Mouse (Mus musculus) intestine, postnatal 0 days (tissue): ENCODE results near the gene Il6st. TPM values are rescaled to one million over a fixed set of nuclear protein-coding genes. Genes with fewer than 3 reads are reported as not detected.
A peak's percentile ranks its signal among the peaks of the same experiment; 100 is the strongest.

Experiments used
- ATAC-seq: fragments of 200-750 bp; cut with Nextera tagmentation; 2 replicates; pipeline ENCODE4 v1.8.0; 2017; ENCODE audit warnings: mild to moderate bottlenecking, moderate TSS enrichment, moderate library complexity
- H3K27ac ChIP-seq: fragments of 300-500 bp; sonication (generic); 2 replicates; pipeline ENCODE4 v1.5.1; 2014; ENCODE audit warnings: mild to moderate bottlenecking, low read depth, low read length, moderate library complexity
- H3K27me3 ChIP-seq: fragments of 300-500 bp; sonication (generic); replicated peaks from 2 replicates; pipeline ENCODE4 v1.6.1; 2014; ENCODE audit warnings: low read length, mixed read lengths; ENCODE audit not compliant: control insufficient read depth, insufficient read depth
- H3K36me3 ChIP-seq: fragments of 300-500 bp; sonication (generic); 2 replicates; pipeline ENCODE4 v1.6.1; 2014; ENCODE audit warnings: mild to moderate bottlenecking, moderate library complexity; ENCODE audit not compliant: control insufficient read depth, insufficient read depth
- H3K4me1 ChIP-seq: fragments of 300-500 bp; sonication (generic); replicated peaks from 2 replicates; pipeline ENCODE4 v1.6.1; 2014; ENCODE audit warnings: antibody characterized with exemption, low read length, mixed read lengths; ENCODE audit not compliant: control insufficient read depth, insufficient read depth
- H3K4me2 ChIP-seq: fragments of 300-500 bp; sonication (generic); replicated peaks from 2 replicates; pipeline ENCODE4 v1.6.1; 2014; ENCODE audit warnings: low read depth, mild to moderate bottlenecking, moderate library complexity
- H3K4me3 ChIP-seq: fragments of 300-500 bp; sonication (generic); 2 replicates; pipeline ENCODE4 v1.5.1; 2014; ENCODE audit warnings: low read depth, low read length
- H3K9ac ChIP-seq: fragments of 300-500 bp; sonication (generic); 2 replicates; pipeline ENCODE4 v1.6.1; 2014; ENCODE audit warnings: mild to moderate bottlenecking, low read depth, low read length
- H3K9me3 ChIP-seq: fragments of 300-500 bp; sonication (generic); 2 replicates; pipeline ENCODE4 v1.6.1; 2016; ENCODE audit warnings: mixed run types; ENCODE audit not compliant: control insufficient read depth
- CTCF ChIP-seq: sonication (generic); IDR thresholded peaks from 2 replicates; pipeline ENCODE4 v1.5.1; 2016; ENCODE audit warnings: low read depth, mild to moderate bottlenecking, control low read depth, antibody characterized with exemption, moderate library complexity
- WGBS: fragments of 180-500 bp; shearing (Covaris S2); extraction: QIAGEN DNeasy Blood & Tissue Kit; methylation state at CpG from one replicate; pipeline ENCODE4 v1.1.7; 2014; 5-methylcytosine and 5-hydroxymethylcytosine counted together
- polyA plus RNA-seq: library from polyadenylated mRNA; unstranded; fragments of >200 nt; fragmentation: Nextera tagmentation; extraction: Ambion mirVana; gene quantifications from 2 replicates; pipeline ENCODE4 v1.2.1, GENCODE M21; 2015

The Il6st gene
- polyA plus RNA-seq, 1 experiment from 2014 or later, result 20.5 TPM

GRCm38 (mm10) chr13:112466136-112466945 is 2.5 kb downstream of the Il6st start:
- Histone ChIP-seq H3K4me3 (peak overlapping the region; percentile 76; the same call in 1 of the 2 replicates), H3K27ac (no peak overlapping the region)

GRCm38 (mm10) chr13:112466946-112467255 is 3.0 kb downstream of the Il6st start:
- WGBS, result 84% methylated on average over 3 of the region's 3 CpGs
- no peaks in the 10 kb centered on the region for H3K27me3 ChIP-seq
- no peak overlapping the region for H3K9ac ChIP-seq
- H3K4me1 ChIP-seq, result no peaks in the 10 kb centered on the region
- H3K36me3 ChIP-seq, result no peaks in the 10 kb centered on the region
- H3K4me3 ChIP-seq, result no peak overlapping the region
- 0 out of 2 replicates have a peak overlapping the region, but pooled peaks have one; percentile 89 for H3K4me2 ChIP-seq
- no peak for TF ChIP-seq CTCF
- no peak overlapping the region for H3K27ac ChIP-seq
- H3K9me3 ChIP-seq, result no peaks in the 10 kb centered on the region
- no peak for ATAC-seq

More at GRCm38 (mm10) chr13:112466136-112466945, 2.5 kb downstream of the Il6st start:
- H3K4me2 ChIP-seq, result peak overlapping the region; percentile 89
- H3K27me3 ChIP-seq, result no peaks in the 10 kb centered on the region
- 0 out of 2 replicates have a peak overlapping the region, but pooled peaks have one; percentile 3 for H3K9ac ChIP-seq
- no peaks in the 10 kb centered on the region for H3K4me1 ChIP-seq
- ATAC-seq, result no peak
- TF ChIP-seq CTCF, result no peak
- no peaks in the 10 kb centered on the region for H3K9me3 ChIP-seq
- H3K36me3 ChIP-seq, result no peaks in the 10 kb centered on the region
- 67% methylated on average over 19 of the region's 19 CpGs for WGBS

DNA sequence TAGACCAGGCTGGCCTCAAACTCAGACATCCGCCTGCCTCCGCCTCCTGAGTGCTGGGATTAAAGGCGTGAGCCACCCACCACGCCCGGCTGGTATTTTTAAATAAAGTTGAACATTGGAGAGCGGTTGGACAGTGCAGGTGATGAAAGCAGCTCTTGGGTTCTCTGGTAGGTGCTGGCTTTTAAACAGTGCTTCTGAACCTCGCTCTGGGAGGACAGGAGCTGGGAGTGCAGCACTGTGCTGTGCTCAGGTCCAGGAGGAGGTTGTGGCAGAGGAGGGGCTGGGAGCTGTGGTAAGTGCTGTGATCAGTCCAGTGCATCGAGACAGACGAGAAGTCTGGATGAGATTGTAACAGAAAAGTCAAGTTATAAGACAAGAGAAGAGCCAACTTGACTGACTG is 3.5 kb downstream of the Il6st start:
- Histone ChIP-seq H3K27me3 (no peaks in the 10 kb centered on the region), H3K27ac (no peak overlapping the region), H3K9ac (no peak overlapping the region), H3K4me1 (no peaks in the 10 kb centered on the region), H3K9me3 (no peaks in the 10 kb centered on the region), H3K36me3 (no peaks in the 10 kb centered on the region), H3K4me3 (no peak overlapping the region), H3K4me2 (no peak overlapping the region)
- ATAC-seq, result no peak
- no peak for TF ChIP-seq CTCF
- 80% methylated on average over 9 of the region's 9 CpGs for WGBS

DNA sequence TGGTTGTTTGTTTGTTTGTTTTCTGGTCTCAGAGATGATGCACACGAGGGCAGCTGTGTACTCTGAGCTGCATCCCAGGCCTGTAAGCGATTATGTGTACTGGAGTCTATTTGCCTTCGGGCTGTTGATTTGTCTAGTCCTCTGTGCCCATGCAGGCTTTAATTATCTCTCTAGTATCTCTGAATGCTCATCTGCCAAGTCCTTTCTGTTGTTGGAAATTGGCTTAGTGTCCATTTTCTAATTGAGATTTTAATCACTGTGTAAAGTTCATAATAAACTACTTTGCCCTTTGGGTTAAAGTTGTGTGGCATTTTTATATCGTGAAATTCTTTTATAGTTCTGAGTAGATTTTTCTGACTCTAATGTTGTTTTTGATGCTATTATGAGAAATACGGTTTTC is 5.6 kb downstream of the Il6st start:
- no peak for TF ChIP-seq CTCF
- Histone ChIP-seq H3K36me3 (no peaks in the 10 kb centered on the region), H3K27ac (no peak overlapping the region), H3K4me1 (no peaks in the 10 kb centered on the region), H3K9me3 (no peaks in the 10 kb centered on the region), H3K9ac (no peak overlapping the region), H3K4me2 (no peak overlapping the region), H3K4me3 (no peak overlapping the region), H3K27me3 (no peaks in the 10 kb centered on the region)
- ATAC-seq, result no peak
- 87% methylated on average over 5 of the region's 5 CpGs for WGBS

DNA sequence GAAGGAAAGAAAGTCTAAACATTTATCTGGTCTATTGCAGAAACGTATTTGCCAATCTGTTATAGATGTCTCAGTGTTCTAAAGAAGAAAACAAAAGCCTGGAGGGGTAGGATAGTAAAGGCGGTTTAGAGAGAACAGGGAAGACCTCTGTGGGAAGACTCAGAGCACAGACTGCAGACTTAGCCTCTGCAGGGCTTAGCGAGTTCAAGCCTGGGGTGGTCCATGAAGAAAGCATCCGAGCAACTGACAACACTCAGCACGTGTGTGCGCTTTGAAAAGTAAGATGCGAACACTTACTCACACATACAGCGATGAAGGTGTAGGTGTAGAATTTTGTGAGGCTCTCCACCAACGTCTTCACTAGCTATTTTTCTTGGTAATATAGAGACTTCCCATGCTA is 7.3 kb downstream of the Il6st start:
- no peak for ATAC-seq

DNA sequence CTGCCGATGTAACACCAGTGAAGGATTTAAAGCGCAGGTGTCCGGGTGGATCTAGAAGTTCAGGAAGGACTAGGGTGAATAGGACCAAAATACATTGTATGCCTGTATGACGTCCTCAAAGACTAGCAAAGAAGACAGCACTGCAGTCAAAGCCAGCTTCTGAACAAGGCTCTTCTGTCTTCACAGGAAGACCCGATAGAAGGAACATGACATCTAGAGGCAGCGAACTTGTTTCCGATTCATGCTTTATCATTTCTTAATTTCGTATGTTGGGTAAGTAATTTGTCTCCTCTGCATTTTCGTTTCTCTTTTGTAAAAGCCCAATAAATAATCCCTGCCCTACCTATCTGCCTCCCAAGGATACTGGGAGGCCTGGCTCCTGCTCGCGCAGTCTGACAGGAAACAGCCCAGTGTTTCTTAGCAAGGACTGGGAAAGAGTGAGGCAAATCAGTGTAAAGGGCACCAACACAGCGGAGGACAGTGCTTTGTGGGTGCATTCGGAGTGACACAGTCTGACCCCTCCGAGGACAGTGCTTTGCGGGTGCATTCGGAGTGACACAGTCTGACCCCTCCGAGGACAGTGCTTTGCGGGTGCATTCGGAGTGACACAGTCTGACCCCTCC is 8.6 kb downstream of the Il6st start:
- Histone ChIP-seq H3K36me3 (peaks cover 15% of the 10 kb centered on the region), H3K9me3 (no peaks in the 10 kb centered on the region), H3K4me2 (no peak overlapping the region), H3K27me3 (no peaks in the 10 kb centered on the region), H3K27ac (no peak overlapping the region), H3K4me1 (no peaks in the 10 kb centered on the region), H3K4me3 (no peak overlapping the region), H3K9ac (no peak overlapping the region)
- ATAC-seq, result no peak
- 89% methylated on average over 19 of the region's 19 CpGs for WGBS
- no peak for TF ChIP-seq CTCF

More for the DNA sequence above, 7.3 kb downstream of the Il6st start:
- Histone ChIP-seq H3K4me1 (no peaks in the 10 kb centered on the region), H3K9ac (no peak overlapping the region), H3K36me3 (peaks cover 10% of the 10 kb centered on the region), H3K27ac (no peak overlapping the region), H3K4me2 (no peak overlapping the region), H3K9me3 (no peaks in the 10 kb centered on the region), H3K4me3 (no peak overlapping the region), H3K27me3 (no peaks in the 10 kb centered on the region)
- TF ChIP-seq CTCF, result no peak
- whole genome bisulfite sequencing, result 89% methylated on average over 9 of the region's 9 CpGs
